Mouse (Mus musculus) gastrocnemius, adult 2 months (tissue): ENCODE data around the gene Retsat. TPM values are rescaled to one million over a fixed set of nuclear protein-coding genes. Genes with fewer than 3 reads are reported as not detected.

Experiments
- DNase-seq: peaks from one replicate; pipeline ENCODE4 v3.0.0; 2022
- H3K27ac ChIP-seq: fragments of 200-600 bp; 2 replicates; pipeline ENCODE4 v1.8.1; 2022; ENCODE audit warnings: mild to moderate bottlenecking
- H3K4me3 ChIP-seq: fragments of 200-600 bp; 2 replicates; pipeline ENCODE4 v1.8.1; 2022; ENCODE audit warnings: mild to moderate bottlenecking, moderate library complexity
- CTCF ChIP-seq: fragments of 200-600 bp; IDR thresholded peaks from 2 replicates; pipeline ENCODE4 v1.8.1; 2022; ENCODE audit warnings: antibody characterized with exemption, mild to moderate bottlenecking, moderate library complexity
- intact Hi-C: fragments of 180-260 bp; cut with DNase I; formaldehyde crosslinking; loops from one replicate; pipeline ENCODE4 v1.15.1; 2025
- total RNA-seq, 2 experiments: library from RNA; stranded (reverse); gene quantifications; 2 replicates each; pipeline ENCODE4 v1.2.3; 2021

The Retsat gene
- total RNA-seq, 2 experiments from 2014 or later = 56.1 to 98.6 TPM

- intact Hi-C loops = no loop called here
- DNase-seq = no peak
These were observed 29.5 kb upstream of the Retsat start for GRCm38 (mm10) chr6:72568736-72569135.

GRCm38 (mm10) chr6:72570644-72571397, 27.5 kb upstream of the Retsat start:
- no peak overlapping the region for H3K4me3 ChIP-seq
- no peak for DNase-seq
- intact Hi-C loops = no loop called here
- peak overlapping the region; percentile 74 for H3K27ac ChIP-seq
- no peak for TF ChIP-seq CTCF

More at GRCm38 (mm10) chr6:72568736-72569135, 29.5 kb upstream of the Retsat start:
- peak overlapping the region; percentile 46 for H3K27ac ChIP-seq
- H3K4me3 ChIP-seq = no peak overlapping the region
- TF ChIP-seq CTCF = no peak

GRCm38 (mm10) chr6:72571826-72572225, 26.4 kb upstream of the Retsat start:
- Histone ChIP-seq H3K4me3 (no peak overlapping the region), H3K27ac (peak overlapping the region; percentile 74)
- TF ChIP-seq CTCF = no peak
- intact Hi-C loops = no loop called here
- DNase-seq = no peak

GRCm38 (mm10) chr6:72576041-72576440, 22.2 kb upstream of the Retsat start:
- H3K27ac ChIP-seq = no peak overlapping the region
- no peak overlapping the region for H3K4me3 ChIP-seq
- intact Hi-C loops = no loop called here
- TF ChIP-seq CTCF = no peak
- DNase-seq = no peak

GRCm38 (mm10) chr6:72581625-72582382, 16.5 kb upstream of the Retsat start:
- intact Hi-C loops = no loop called here
- peak overlapping the region; percentile 46 for H3K27ac ChIP-seq
- no peak for TF ChIP-seq CTCF
- peak; percentile 45 for DNase-seq
- no peak overlapping the region for H3K4me3 ChIP-seq

GRCm38 (mm10) chr6:72583211-72583839, 14.9 kb upstream of the Retsat start:
- DNase-seq = no peak
- Histone ChIP-seq H3K27ac (peak overlapping the region; percentile 1; the same call in 1 of the 2 replicates), H3K4me3 (no peak overlapping the region)
- intact Hi-C loops = no loop called here
- no peak for TF ChIP-seq CTCF

GRCm38 (mm10) chr6:72584154-72584553, 14.1 kb upstream of the Retsat start:
- DNase-seq = no peak
- Histone ChIP-seq H3K4me3 (no peak overlapping the region), H3K27ac (peak overlapping the region; percentile 1; the same call in 1 of the 2 replicates)
- TF ChIP-seq CTCF = no peak
- intact Hi-C loops = no loop called here

GRCm38 (mm10) chr6:72586701-72587100, 11.6 kb upstream of the Retsat start:
- DNase-seq = no peak
- no peak for TF ChIP-seq CTCF
- Histone ChIP-seq H3K4me3 (no peak overlapping the region), H3K27ac (no peak overlapping the region)
- intact Hi-C loops = no loop called here

- DNase-seq = no peak
- intact Hi-C loops = no loop called here
- Histone ChIP-seq H3K4me3 (no peak overlapping the region), H3K27ac (no peak overlapping the region)
- TF ChIP-seq CTCF = no peak
These were observed 10.0 kb upstream of the Retsat start for GRCm38 (mm10) chr6:72588307-72588706.

- no peak for TF ChIP-seq CTCF
- no peak overlapping the region for H3K4me3 ChIP-seq
- DNase-seq = no peak
- intact Hi-C loops = no loop called here
- H3K27ac ChIP-seq = no peak overlapping the region
These were observed 8.2 kb upstream of the Retsat start for GRCm38 (mm10) chr6:72590111-72590510.

GRCm38 (mm10) chr6:72593011-72593803, 5.1 kb upstream of the Retsat start:
- Histone ChIP-seq H3K4me3 (no peak overlapping the region), H3K27ac (peak overlapping the region; percentile 66)
- TF ChIP-seq CTCF = no peak
- intact Hi-C loops = no loop called here
- peak; percentile 70 for DNase-seq

GRCm38 (mm10) chr6:72593914-72594313, 4.4 kb upstream of the Retsat start:
- H3K4me3 ChIP-seq = no peak overlapping the region
- DNase-seq = peak; percentile 16
- intact Hi-C loops = no loop called here
- peak overlapping the region; percentile 66 for H3K27ac ChIP-seq
- no peak for TF ChIP-seq CTCF
